Mouse (Mus musculus): Measurements from ENCODE around the gene Slc9a8. TPM values are rescaled to one million over a fixed set of nuclear protein-coding genes. Genes with fewer than 3 reads are reported as not detected.
A peak's percentile ranks its signal among the peaks of the same experiment; 100 is the strongest.

The Slc9a8 gene
- polyA plus RNA-seq, 1 experiment from 2014 or later: 22.1 TPM

- WGBS: 46% methylated on average over 2 of the region's 2 CpGs
- H3K4me3 ChIP-seq: no peak overlapping the region
- H3K27ac ChIP-seq (replicated peaks): no peak overlapping the region
Measured at GRCm38 (mm10) chr2:167478128-167478527, 56.6 kb downstream of the Slc9a8 start.

GRCm38 (mm10) chr2:167479501-167479900, 58.0 kb downstream of the Slc9a8 start:
- no peak overlapping the region for H3K9ac ChIP-seq
- WGBS: 89% methylated on average over 1 of the region's 1 CpGs
- peaks cover 51% of the 10 kb centered on the region for H3K36me3 ChIP-seq
- H3K9me3 ChIP-seq: no peaks in the 10 kb centered on the region
- no peaks in the 10 kb centered on the region for H3K27me3 ChIP-seq
- no peak overlapping the region for H3K27ac ChIP-seq (replicated peaks)
- no peak overlapping the region for H3K4me2 ChIP-seq
- ATAC-seq (ENCODE audit: low read depth): no peak
- peaks cover 23% of the 10 kb centered on the region for H3K4me1 ChIP-seq (replicated peaks)
- H3K4me3 ChIP-seq: no peak overlapping the region

More at GRCm38 (mm10) chr2:167478128-167478527, 56.6 kb downstream of the Slc9a8 start:
- no peaks in the 10 kb centered on the region for H3K9me3 ChIP-seq
- no peak overlapping the region for H3K9ac ChIP-seq
- peaks cover 51% of the 10 kb centered on the region for H3K36me3 ChIP-seq
- H3K27me3 ChIP-seq: no peaks in the 10 kb centered on the region
- H3K4me1 ChIP-seq (replicated peaks): peaks cover 23% of the 10 kb centered on the region
- no peak for ATAC-seq (ENCODE audit: low read depth)
- H3K4me2 ChIP-seq: no peak overlapping the region

- no peak overlapping the region for H3K9ac ChIP-seq
- whole genome bisulfite sequencing: 94% methylated on average over 4 of the region's 4 CpGs
- no peaks in the 10 kb centered on the region for H3K27me3 ChIP-seq
- H3K9me3 ChIP-seq: no peaks in the 10 kb centered on the region
- ATAC-seq (ENCODE audit: low read depth): no peak
- H3K4me1 ChIP-seq (replicated peaks): peaks cover 19% of the 10 kb centered on the region
- no peak overlapping the region for H3K4me2 ChIP-seq
- H3K27ac ChIP-seq (replicated peaks): no peak overlapping the region
- no peak overlapping the region for H3K4me3 ChIP-seq
- H3K36me3 ChIP-seq: peaks cover 52% of the 10 kb centered on the region
Measured at GRCm38 (mm10) chr2:167482681-167483080, 61.2 kb downstream of the Slc9a8 start.

- Histone ChIP-seq H3K27ac (replicated peaks) (no peak overlapping the region), H3K9ac (no peak overlapping the region), H3K4me3 (no peak overlapping the region), H3K9me3 (no peaks in the 10 kb centered on the region), H3K27me3 (no peaks in the 10 kb centered on the region), H3K36me3 (peaks cover 52% of the 10 kb centered on the region), H3K4me1 (replicated peaks) (peaks cover 20% of the 10 kb centered on the region), H3K4me2 (no peak overlapping the region)
- no peak for ATAC-seq (ENCODE audit: low read depth)
- 94% methylated on average over 27 of the region's 27 CpGs for whole genome bisulfite sequencing
Measured at GRCm38 (mm10) chr2:167483081-167483826, 61.7 kb downstream of the Slc9a8 start.

- H3K36me3 ChIP-seq: peaks cover 52% of the 10 kb centered on the region
- no peak overlapping the region for H3K4me2 ChIP-seq
- peaks cover 26% of the 10 kb centered on the region for H3K4me1 ChIP-seq (replicated peaks)
- H3K27me3 ChIP-seq: no peaks in the 10 kb centered on the region
- no peak overlapping the region for H3K4me3 ChIP-seq
- H3K27ac ChIP-seq (replicated peaks): no peak overlapping the region
- 94% methylated on average over 24 of the region's 24 CpGs for WGBS
- no peak overlapping the region for H3K9ac ChIP-seq
- no peaks in the 10 kb centered on the region for H3K9me3 ChIP-seq
- ATAC-seq (ENCODE audit: low read depth): no peak
Measured at GRCm38 (mm10) chr2:167483827-167484410, 62.4 kb downstream of the Slc9a8 start.

- Histone ChIP-seq H3K4me3 (no peak overlapping the region), H3K9ac (no peak overlapping the region), H3K36me3 (peaks cover 52% of the 10 kb centered on the region), H3K27me3 (no peaks in the 10 kb centered on the region), H3K9me3 (no peaks in the 10 kb centered on the region), H3K27ac (replicated peaks) (no peak overlapping the region), H3K4me1 (replicated peaks) (peaks cover 31% of the 10 kb centered on the region), H3K4me2 (no peak overlapping the region)
- no peak for ATAC-seq (ENCODE audit: low read depth)
- whole genome bisulfite sequencing: 94% methylated on average over 11 of the region's 11 CpGs
Measured at GRCm38 (mm10) chr2:167484932-167485331, 63.4 kb downstream of the Slc9a8 start.

GRCm38 (mm10) chr2:167485501-167486377, 64.2 kb downstream of the Slc9a8 start:
- peaks cover 46% of the 10 kb centered on the region for H3K36me3 ChIP-seq
- no peaks in the 10 kb centered on the region for H3K27me3 ChIP-seq
- peak overlapping the region; percentile 46; the same call in 1 of the 2 replicates for H3K27ac ChIP-seq (replicated peaks)
- no peak overlapping the region for H3K4me3 ChIP-seq
- peak; percentile 32; the same call in 1 of the 2 replicates for ATAC-seq (ENCODE audit: low read depth)
- peaks cover 39% of the 10 kb centered on the region for H3K4me1 ChIP-seq (replicated peaks)
- H3K4me2 ChIP-seq: no peak overlapping the region
- no peaks in the 10 kb centered on the region for H3K9me3 ChIP-seq
- H3K9ac ChIP-seq: peak overlapping the region; percentile 34; the same call in 1 of the 2 replicates
- WGBS: 71% methylated on average over 7 of the region's 7 CpGs

- Histone ChIP-seq H3K27me3 (no peaks in the 10 kb centered on the region), H3K36me3 (peaks cover 42% of the 10 kb centered on the region), H3K27ac (replicated peaks) (no peak overlapping the region), H3K9ac (peak overlapping the region; percentile 34; the same call in 1 of the 2 replicates), H3K9me3 (no peaks in the 10 kb centered on the region), H3K4me2 (no peak overlapping the region), H3K4me1 (replicated peaks) (peaks cover 47% of the 10 kb centered on the region), H3K4me3 (no peak overlapping the region)
- 93% methylated on average over 4 of the region's 4 CpGs for WGBS
- no peak for ATAC-seq (ENCODE audit: low read depth)
Measured at GRCm38 (mm10) chr2:167486573-167486972, 65.1 kb downstream of the Slc9a8 start.

GRCm38 (mm10) chr2:167487551-167487950, 66.0 kb downstream of the Slc9a8 start:
- peaks cover 53% of the 10 kb centered on the region for H3K4me1 ChIP-seq (replicated peaks)
- WGBS: 92% methylated on average over 6 of the region's 6 CpGs

GRCm38 (mm10) chr2:167487994-167488393, 66.5 kb downstream of the Slc9a8 start:
- Histone ChIP-seq H3K27ac (replicated peaks) (no peak overlapping the region), H3K4me3 (no peak overlapping the region), H3K9ac (no peak overlapping the region), H3K4me2 (no peak overlapping the region), H3K9me3 (no peaks in the 10 kb centered on the region), H3K27me3 (no peaks in the 10 kb centered on the region), H3K4me1 (replicated peaks) (peaks cover 53% of the 10 kb centered on the region), H3K36me3 (peaks cover 31% of the 10 kb centered on the region)
- WGBS: 89% methylated on average over 6 of the region's 6 CpGs
- no peak for ATAC-seq (ENCODE audit: low read depth)

More at GRCm38 (mm10) chr2:167487551-167487950, 66.0 kb downstream of the Slc9a8 start:
- H3K4me2 ChIP-seq: no peak overlapping the region
- ATAC-seq (ENCODE audit: low read depth): no peak
- no peak overlapping the region for H3K4me3 ChIP-seq
- H3K27ac ChIP-seq (replicated peaks): no peak overlapping the region
- H3K36me3 ChIP-seq: peaks cover 35% of the 10 kb centered on the region
- H3K27me3 ChIP-seq: no peaks in the 10 kb centered on the region
- H3K9ac ChIP-seq: no peak overlapping the region
- H3K9me3 ChIP-seq: no peaks in the 10 kb centered on the region

GRCm38 (mm10) chr2:167490813-167491525, 69.5 kb downstream of the Slc9a8 start:
- 0 out of 2 replicates have a peak, but pooled peaks have one; percentile 9 for ATAC-seq (ENCODE audit: low read depth)
- Histone ChIP-seq H3K27ac (replicated peaks) (peak overlapping the region; percentile 99), H3K9ac (peak overlapping the region; percentile 99), H3K27me3 (no peaks in the 10 kb centered on the region), H3K4me3 (peak overlapping the region; percentile 100), H3K4me1 (replicated peaks) (peaks cover 54% of the 10 kb centered on the region), H3K4me2 (peak overlapping the region; percentile 99), H3K9me3 (no peaks in the 10 kb centered on the region), H3K36me3 (peaks cover 6% of the 10 kb centered on the region)
- WGBS: 77% methylated on average over 4 of the region's 4 CpGs
